In the genomic region with DNA sequence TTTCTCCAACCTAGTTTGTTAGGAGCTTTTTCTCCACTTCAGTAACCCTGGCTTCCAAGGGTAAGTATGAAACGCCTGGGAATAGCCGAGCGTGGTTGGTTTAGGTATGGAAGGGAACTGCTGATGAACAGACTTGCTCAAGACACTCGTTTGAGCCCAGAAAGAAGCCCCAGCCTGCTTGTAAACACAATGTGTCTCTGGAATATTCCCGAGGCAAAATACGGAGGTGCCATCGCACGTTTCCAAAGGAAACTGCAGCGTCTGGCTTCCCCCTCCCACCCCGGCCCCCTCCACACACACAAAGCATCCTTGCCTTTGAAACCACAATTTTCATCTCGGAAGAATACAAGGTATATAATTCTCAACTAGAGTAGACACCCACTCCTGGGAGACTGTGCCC, we compare ENCODE assay signal across 8 mouse cellular contexts. TPM values are rescaled to one million over a fixed set of nuclear protein-coding genes. Genes with fewer than 3 reads are reported as not detected.
DNase-seq lines count a peak whose midpoint lies in the region; ATAC-seq and TF ChIP-seq lines count a peak whose summit lies in the region.

No protein-coding gene starts in this region.

- no peaks in the 10 kb centered on the region for H3K9me3 ChIP-seq in kidney, embryonic 15.5 days (replicated peaks)
- H3K9me3 ChIP-seq in embryonic facial prominence, embryonic 10.5 days = no peaks in the 10 kb centered on the region
- H3K9me3 ChIP-seq in hindbrain, postnatal 0 days (ENCODE audit: low read length) = no peaks in the 10 kb centered on the region
- no peaks in the 10 kb centered on the region for H3K9me3 ChIP-seq in neural tube, embryonic 12.5 days

- peak overlapping the region; percentile 100 for H3K4me2 ChIP-seq in kidney, embryonic 15.5 days
- peak overlapping the region; percentile 86 for H3K4me2 ChIP-seq in hindbrain, postnatal 0 days (ENCODE audit: low read depth, low read length)
- H3K4me2 ChIP-seq in neural tube, embryonic 12.5 days (replicated peaks) = peak overlapping the region; percentile 98

- no peak for TF ChIP-seq POLR2A in kidney, adult 2 months (IDR thresholded peaks at IDR 0.05; ENCODE audit: low read depth, low read length)

- H3K27ac ChIP-seq in kidney, embryonic 15.5 days = no peak overlapping the region
- H3K27ac ChIP-seq in kidney, adult 2 months (ENCODE audit: insufficient read depth, low read depth, low read length) = no peak overlapping the region
- no peak overlapping the region for H3K27ac ChIP-seq in embryonic facial prominence, embryonic 10.5 days (replicated peaks)
- H3K27ac ChIP-seq in hindbrain, postnatal 0 days = 0 out of 2 replicates have a peak overlapping the region, but pooled peaks have one; percentile 88
- H3K27ac ChIP-seq in neural tube, embryonic 12.5 days = no peak overlapping the region

- DNase-seq in kidney, adult 2 months = no peak
- DNase-seq in embryonic facial prominence, embryonic 10.5 days (ENCODE audit: low spot score) = no peak
- DNase-seq in hindbrain, postnatal 0 days (ENCODE audit: low spot score) = peak; percentile 55
- no peak for DNase-seq in layer of hippocampus, adult 8-10 months (ENCODE audit: low spot score in 2 of 2)
- no peak for DNase-seq in thymus, postnatal 0 days (ENCODE audit: low spot score)

- peak overlapping the region; percentile 68 for H3K4me3 ChIP-seq in kidney, embryonic 15.5 days (replicated peaks)
- H3K4me3 ChIP-seq in kidney, adult 2 months (ENCODE audit: insufficient read depth, low read depth, low read length) = no peak overlapping the region
- peak overlapping the region; percentile 78 for H3K4me3 ChIP-seq in embryonic facial prominence, embryonic 10.5 days
- H3K4me3 ChIP-seq in hindbrain, postnatal 0 days (ENCODE audit: low read length) = peak overlapping the region; percentile 81
- H3K4me3 ChIP-seq in neural tube, embryonic 12.5 days = peak overlapping the region; percentile 71

- 0 out of 2 replicates have a peak overlapping the region, but pooled peaks have one; percentile 66 for H3K9ac ChIP-seq in kidney, embryonic 15.5 days
- peak overlapping the region; percentile 81 for H3K9ac ChIP-seq in hindbrain, postnatal 0 days (replicated peaks; ENCODE audit: low read length)
- 0 out of 2 replicates have a peak overlapping the region, but pooled peaks have one; percentile 30 for H3K9ac ChIP-seq in neural tube, embryonic 12.5 days

- no peak for ATAC-seq in kidney, embryonic 15.5 days (replicated peaks; ENCODE audit: low FRiP score)
- no peak for ATAC-seq in hindbrain, postnatal 0 days
- no peak for ATAC-seq in neural tube, embryonic 12.5 days (ENCODE audit: low FRiP score, low read depth)
- no peak for ATAC-seq in frontal cortex, adult (ENCODE audit: low TSS enrichment)

- 8% methylated on average over 11 of the region's 11 CpGs for WGBS in kidney, embryonic 15.5 days
- 27% methylated on average over 11 of the region's 11 CpGs for WGBS in kidney, adult 2 months
- WGBS in embryonic facial prominence, embryonic 10.5 days = 7% methylated on average over 11 of the region's 11 CpGs
- WGBS in hindbrain, postnatal 0 days = 3% methylated on average over 11 of the region's 11 CpGs
- 9% methylated on average over 11 of the region's 11 CpGs for WGBS in neural tube, embryonic 12.5 days

- H3K27me3 ChIP-seq in kidney, embryonic 15.5 days = peaks cover 68% of the 10 kb centered on the region
- H3K27me3 ChIP-seq in kidney, adult 2 months (replicated peaks; ENCODE audit: control insufficient read depth, insufficient read depth, low read length) = no peaks in the 10 kb centered on the region
- H3K27me3 ChIP-seq in embryonic facial prominence, embryonic 10.5 days (replicated peaks; ENCODE audit: low read depth, poor library complexity, severe bottlenecking) = peaks cover 91% of the 10 kb centered on the region
- no peaks in the 10 kb centered on the region for H3K27me3 ChIP-seq in hindbrain, postnatal 0 days (ENCODE audit: insufficient read depth, low read length)
- peaks cover 39% of the 10 kb centered on the region for H3K27me3 ChIP-seq in neural tube, embryonic 12.5 days (replicated peaks)

- no peak for TF ChIP-seq CTCF in kidney, adult 2 months (conservative IDR thresholded peaks at IDR 0.05; ENCODE audit: insufficient read depth, insufficient read length, low read depth, low read length)
- TF ChIP-seq CTCF in hindbrain, postnatal 0 days (IDR thresholded peaks at IDR 0.05; ENCODE audit: low read depth) = no peak

- H3K36me3 ChIP-seq in kidney, embryonic 15.5 days = no peaks in the 10 kb centered on the region
- no peaks in the 10 kb centered on the region for H3K36me3 ChIP-seq in kidney, adult 2 months (ENCODE audit: control insufficient read depth, insufficient read depth, low read length)
- no peaks in the 10 kb centered on the region for H3K36me3 ChIP-seq in embryonic facial prominence, embryonic 10.5 days (replicated peaks)
- no peaks in the 10 kb centered on the region for H3K36me3 ChIP-seq in hindbrain, postnatal 0 days (ENCODE audit: insufficient read depth, low read length)
- H3K36me3 ChIP-seq in neural tube, embryonic 12.5 days = no peaks in the 10 kb centered on the region

- H3K4me1 ChIP-seq in kidney, embryonic 15.5 days = peaks cover 35% of the 10 kb centered on the region
- H3K4me1 ChIP-seq in kidney, adult 2 months (ENCODE audit: control insufficient read depth, insufficient read depth, low read length) = peaks cover 7% of the 10 kb centered on the region; the same call in 1 of the 2 replicates
- peaks cover 45% of the 10 kb centered on the region for H3K4me1 ChIP-seq in embryonic facial prominence, embryonic 10.5 days
- peaks cover 13% of the 10 kb centered on the region for H3K4me1 ChIP-seq in hindbrain, postnatal 0 days (ENCODE audit: insufficient read depth, low read length)
- H3K4me1 ChIP-seq in neural tube, embryonic 12.5 days = peaks cover 22% of the 10 kb centered on the region

RNA-seq across cellular contexts. Expression of gene Gfod1, which starts 1.7 kb away (rescaled TPM):
- 0.28 and 0.65 TPM in 2 replicates for polyA plus RNA-seq in kidney, embryonic 15.5 days (2015; fragmentation: Nextera tagmentation; extraction: Ambion mirVana)
- polyA plus RNA-seq in kidney, adult 2 months (2012; rRNA removed) = 1.6 and 2.0 TPM in 2 replicates
- 0.10 and 0.40 TPM in 2 replicates for polyA plus RNA-seq in embryonic facial prominence, embryonic 10.5 days (2016; fragmentation: Nextera tagmentation; extraction: Ambion mirVana)
- total RNA-seq in hindbrain, postnatal 0 days (2014; rRNA removed) = 26.3 and 26.9 TPM in 2 replicates
- 2.6 and 2.7 TPM in 2 replicates for polyA plus RNA-seq in hindbrain, postnatal 0 days (2015; fragmentation: Nextera tagmentation; extraction: Ambion mirVana)
- polyA plus RNA-seq in neural tube, embryonic 12.5 days (2016; fragmentation: Nextera tagmentation; extraction: Ambion mirVana) = 1.5 TPM in 2 replicates
- total RNA-seq in layer of hippocampus, adult 8-10 months (2022) = 100 to 1,000 TPM in 2 of 4 experiments, 10 to 100 TPM in 2; 77.4 to 104 (median 91.8) TPM
- 1.1 and 1.8 TPM in 2 replicates for polyA plus RNA-seq in thymus, postnatal 0 days (2015; fragmentation: Nextera tagmentation; extraction: Ambion mirVana)

Comparison
In these comparisons a context has a peak if more than half of its experiments do, and no peak if none do; other contexts are left out.
1. H3K9ac ChIP-seq: peak in every context shown above with its lines; median percentile 81 in hindbrain, postnatal 0 days; 66 in kidney, embryonic 15.5 days; 30 in neural tube, embryonic 12.5 days.